Mouse (Mus musculus): ENCODE data around the gene Olfr54.

DNA sequence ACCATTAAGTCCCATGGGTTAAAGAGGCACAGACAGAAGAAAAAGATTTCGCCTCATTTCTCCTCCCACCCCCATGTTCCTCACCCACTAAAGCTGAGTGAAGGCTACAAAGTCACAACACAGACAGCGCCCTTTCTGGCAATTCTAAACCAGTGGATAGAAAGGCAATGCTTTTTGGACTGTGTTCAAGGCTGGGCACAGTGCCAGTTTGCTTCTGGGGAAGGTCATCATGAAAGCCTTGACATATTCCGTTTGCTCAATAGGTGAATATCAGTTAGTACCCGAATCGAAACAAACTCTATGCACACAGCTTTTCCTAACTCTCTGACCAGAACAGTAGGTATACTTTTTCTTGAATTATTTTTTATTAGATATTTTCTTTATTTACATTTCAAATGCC lies 2.2 kb upstream of the Olfr54 start:
- TF ChIP-seq CTCF (IDR thresholded peaks at IDR 0.05) = no peak
- no peak for TF ChIP-seq EP300 (IDR thresholded peaks at IDR 0.05; ENCODE audit: insufficient read depth, low read depth, low read length)
